Mouse (Mus musculus) liver, adult 2 months (tissue): ENCODE data around the gene Gnl2. TPM values are rescaled to one million over a fixed set of nuclear protein-coding genes. Genes with fewer than 3 reads are reported as not detected.
A peak's percentile ranks its signal among the peaks of the same experiment; 100 is the strongest.

Source experiments
- DNase-seq: peaks from one replicate; pipeline ENCODE4 v3.0.0-alpha.2; 2011; ENCODE audit warnings: low read depth, low spot score; ENCODE audit errors: extremely low read depth
- H3K27ac ChIP-seq: fragments of 200-500 bp; replicated peaks from 2 replicates; pipeline ENCODE4 v1.5.1; 2012; ENCODE audit warnings: low read depth, mild to moderate bottlenecking, control low read depth, inconsistent platforms, low read length; ENCODE audit not compliant: insufficient read depth
- H3K27me3 ChIP-seq: fragments of 200-500 bp; 2 replicates; pipeline ENCODE4 v1.6.1; 2012; ENCODE audit warnings: mild to moderate bottlenecking, moderate library complexity, low read length, inconsistent platforms; ENCODE audit not compliant: control insufficient read depth, insufficient read depth
- H3K36me3 ChIP-seq: fragments of 200-500 bp; 2 replicates; pipeline ENCODE4 v1.6.1; 2012; ENCODE audit warnings: low read length, inconsistent platforms; ENCODE audit not compliant: control insufficient read depth, insufficient read depth
- H3K4me1 ChIP-seq: fragments of 200-500 bp; 2 replicates; pipeline ENCODE4 v1.6.1; 2011; ENCODE audit warnings: low read length; ENCODE audit not compliant: control insufficient read depth, insufficient read depth
- H3K4me3 ChIP-seq: fragments of 200-500 bp; 2 replicates; pipeline ENCODE4 v1.5.1; 2011; ENCODE audit warnings: low read depth, mild to moderate bottlenecking, control low read depth, low read length, moderate library complexity; ENCODE audit not compliant: insufficient read depth
- H3K79me2 ChIP-seq: fragments of 200-500 bp; 2 replicates; pipeline ENCODE4 v1.6.1; 2012; ENCODE audit warnings: inconsistent platforms, mild to moderate bottlenecking, low read length, moderate library complexity; ENCODE audit not compliant: control insufficient read depth, insufficient read depth
- H3K9ac ChIP-seq: fragments of 200-500 bp; 2 replicates; pipeline ENCODE4 v1.6.1; 2012; ENCODE audit warnings: low read depth, mild to moderate bottlenecking, control low read depth, inconsistent platforms, low read length
- CTCF ChIP-seq: fragments of 200-500 bp; IDR thresholded peaks from 2 replicates; pipeline ENCODE4 v1.5.1; 2011; ENCODE audit warnings: low read depth, low read length, control low read depth
- POLR2A ChIP-seq: fragments of 200-500 bp; IDR thresholded peaks from 2 replicates; pipeline ENCODE4 v1.6.1; 2011; ENCODE audit warnings: low read length, control low read depth; ENCODE audit not compliant: insufficient read depth; ENCODE audit errors: extremely low read depth
- WGBS: fragments of 180-500 bp; shearing (Covaris S2); methylation state at CpG from one replicate; pipeline ENCODE4 v1.1.7; 2018; 5-methylcytosine and 5-hydroxymethylcytosine counted together
- polyA plus RNA-seq: library from polyadenylated mRNA; depleted of rRNA; stranded (reverse); fragments of >200 nt; gene quantifications from 2 replicates; pipeline ENCODE4 v1.2.3, GENCODE M21; 2012
- total RNA-seq: library from RNA; depleted of rRNA; stranded (reverse); fragments of >200 nt; gene quantifications from 2 replicates; pipeline ENCODE4 v1.2.3, GENCODE M21; 2014

Gene Gnl2
- total and polyA plus RNA-seq, 2 experiments, result 13.7 to 22.0 TPM

DNA sequence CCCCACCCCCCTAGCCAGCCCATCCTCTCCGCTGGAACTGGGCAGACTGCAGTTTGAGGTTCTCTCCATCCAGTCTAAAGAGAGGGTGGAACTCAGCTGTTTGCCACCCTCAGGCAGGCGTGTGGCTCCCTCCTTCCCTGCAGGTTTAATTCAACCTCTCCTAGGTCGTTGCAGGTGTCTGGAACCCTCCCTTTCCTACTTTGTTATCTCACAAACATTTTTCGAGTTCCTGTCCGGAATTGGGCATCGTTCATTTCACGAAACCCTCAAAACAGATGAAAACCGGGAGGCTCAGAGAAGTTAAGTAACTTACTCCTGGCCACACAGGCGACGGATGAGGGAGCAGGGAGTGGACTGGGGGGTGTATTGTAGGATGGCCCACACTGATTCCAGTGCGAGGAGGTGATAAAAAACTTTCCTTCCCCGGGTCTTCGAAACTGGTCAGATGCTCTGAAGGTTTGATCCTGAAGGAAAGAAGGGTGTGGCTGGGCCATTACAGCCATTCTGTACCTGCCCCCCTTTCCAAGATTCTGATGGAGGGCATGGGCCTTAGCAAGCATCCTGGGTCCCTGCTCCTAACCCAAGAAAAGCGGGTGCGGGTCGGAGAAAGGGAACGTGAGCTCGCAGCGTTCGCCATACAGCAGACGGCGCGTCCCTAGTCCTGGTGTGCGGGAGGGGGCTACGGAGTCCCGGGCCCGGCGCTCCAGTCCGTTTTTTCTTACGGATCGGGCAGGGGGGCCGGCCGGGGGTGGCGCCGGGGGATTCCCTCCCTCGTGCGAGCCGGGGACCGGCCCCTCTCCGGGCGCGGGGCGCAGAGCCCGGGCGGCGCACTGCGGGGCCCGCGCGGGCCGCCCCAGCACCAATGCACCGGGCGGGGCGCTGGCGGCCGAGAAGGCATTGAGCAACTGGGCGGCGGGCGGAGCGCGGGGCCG is 30.4 kb upstream of the Gnl2 start, which contains the start of gene Rspo1:
Gene Rspo1 (plus strand): TSS at position 760 of the 932 bp plus-strand sequence.
- Histone ChIP-seq H3K36me3 (no peaks in the 10 kb centered on the region), H3K27me3 (peaks cover 20% of the 10 kb centered on the region), H3K79me2 (no peaks in the 10 kb centered on the region), H3K4me1 (no peaks in the 10 kb centered on the region), H3K27ac (no peak within 1 kb of the TSS), H3K9ac (no peak within 1 kb of the TSS), H3K4me3 (peak within 1 kb of the TSS; percentile 4; the same call in 1 of the 2 replicates)
- 2% methylated on average over 61 of the region's 62 CpGs for WGBS
- TF ChIP-seq CTCF (no peak), POLR2A (no peak)
- no peak for DNase-seq

GRCm38 (mm10) chr4:124986739-124987710 is 29.4 kb upstream of the Gnl2 start:
- DNase-seq, result no peak
- no peak for TF ChIP-seq CTCF
- no peaks in the 10 kb centered on the region for H3K36me3 ChIP-seq
- no peak overlapping the region for H3K9ac ChIP-seq
- H3K79me2 ChIP-seq, result no peaks in the 10 kb centered on the region
- H3K27me3 ChIP-seq, result peaks cover 20% of the 10 kb centered on the region
- no peak overlapping the region for H3K27ac ChIP-seq
- H3K4me1 ChIP-seq, result no peaks in the 10 kb centered on the region
- H3K4me3 ChIP-seq, result peak overlapping the region; percentile 4; the same call in 1 of the 2 replicates
- 8% methylated on average over 51 of the region's 51 CpGs for WGBS

DNA sequence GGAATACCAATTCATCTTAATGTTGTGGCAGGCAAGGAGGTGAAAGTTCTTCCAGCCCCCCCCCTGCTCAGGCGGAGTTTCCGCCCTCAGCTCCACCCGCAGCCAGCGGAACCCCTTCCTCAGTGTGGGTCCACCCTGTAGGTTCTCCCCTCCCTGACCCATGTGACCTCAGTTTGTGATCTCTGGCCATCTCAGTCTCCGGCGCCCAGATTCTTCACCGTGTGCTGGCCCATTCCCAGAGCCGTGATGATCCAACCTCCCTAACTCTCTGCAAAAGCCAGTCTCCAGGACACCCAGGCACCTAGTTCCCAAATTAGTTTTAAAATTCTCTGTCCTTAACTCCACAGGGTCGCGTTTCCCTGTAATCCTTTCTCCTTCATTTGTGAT is 28.7 kb upstream of the Gnl2 start:
- no peak overlapping the region for H3K9ac ChIP-seq
- TF ChIP-seq CTCF, result no peak
- TF ChIP-seq POLR2A, result no peak
- DNase-seq, result no peak
- H3K79me2 ChIP-seq, result no peaks in the 10 kb centered on the region
- WGBS, result 12% methylated on average over 10 of the region's 10 CpGs
- no peak overlapping the region for H3K4me3 ChIP-seq
- no peaks in the 10 kb centered on the region for H3K4me1 ChIP-seq
- H3K36me3 ChIP-seq, result no peaks in the 10 kb centered on the region
- H3K27ac ChIP-seq, result no peak overlapping the region
- peaks cover 20% of the 10 kb centered on the region for H3K27me3 ChIP-seq

DNA sequence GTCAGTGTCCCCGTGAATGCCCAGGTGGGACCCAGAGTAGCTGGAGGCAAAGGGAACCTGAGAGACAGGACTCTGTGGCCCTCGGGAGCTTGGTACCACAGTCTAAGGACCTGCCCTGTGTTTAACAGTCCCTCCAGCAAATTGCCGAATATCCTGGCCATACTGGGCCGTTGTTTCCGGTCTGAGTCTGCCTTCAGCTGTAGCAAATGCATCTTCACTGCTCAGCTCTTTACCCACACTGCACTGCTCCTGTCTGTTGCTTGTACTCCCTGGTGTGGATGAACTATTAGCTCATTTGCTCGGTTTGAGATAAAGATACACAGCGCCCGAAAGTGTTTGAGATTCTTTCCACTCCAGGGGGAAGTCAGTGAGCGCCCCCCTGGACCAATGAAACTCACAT is 28.0 kb upstream of the Gnl2 start:
- Histone ChIP-seq H3K27ac (no peak overlapping the region), H3K27me3 (peaks cover 20% of the 10 kb centered on the region), H3K79me2 (no peaks in the 10 kb centered on the region), H3K4me3 (no peak overlapping the region), H3K9ac (no peak overlapping the region), H3K4me1 (no peaks in the 10 kb centered on the region), H3K36me3 (no peaks in the 10 kb centered on the region)
- TF ChIP-seq POLR2A (no peak), CTCF (no peak)
- 18% methylated on average over 9 of the region's 9 CpGs for WGBS
- DNase-seq, result no peak

DNA sequence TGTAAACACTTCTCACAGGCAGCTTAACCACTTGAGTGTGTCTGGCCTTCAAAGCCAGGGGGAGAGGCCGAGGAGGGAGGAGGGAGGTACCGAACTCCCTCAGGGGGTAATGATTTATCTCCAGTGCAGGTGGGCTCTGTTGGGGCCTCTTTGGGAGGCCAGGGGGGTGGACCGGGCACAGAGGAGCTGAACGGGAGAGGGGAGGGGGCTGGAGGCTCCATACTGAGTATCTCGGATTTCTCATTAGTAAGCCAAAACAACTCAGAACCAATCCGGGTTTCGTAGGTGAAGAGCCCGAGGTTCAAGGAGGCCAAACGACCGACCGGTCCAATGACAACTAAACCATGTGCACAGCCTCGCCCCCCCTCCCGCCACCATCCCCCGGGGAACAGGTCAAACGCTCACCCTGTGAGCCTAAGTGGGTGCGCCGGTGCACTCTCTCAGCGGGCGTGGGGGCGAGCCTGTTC is 26.6 kb upstream of the Gnl2 start:
- WGBS, result 11% methylated on average over 20 of the region's 20 CpGs
- Histone ChIP-seq H3K9ac (no peak overlapping the region), H3K4me1 (no peaks in the 10 kb centered on the region), H3K27ac (no peak overlapping the region), H3K27me3 (peaks cover 16% of the 10 kb centered on the region), H3K79me2 (no peaks in the 10 kb centered on the region), H3K4me3 (no peak overlapping the region), H3K36me3 (no peaks in the 10 kb centered on the region)
- no peak for TF ChIP-seq POLR2A
- TF ChIP-seq CTCF, result no peak
- DNase-seq, result no peak

- TF ChIP-seq CTCF (no peak), POLR2A (no peak)
Observed at GRCm38 (mm10) chr4:124990325-124990724, 26.1 kb upstream of the Gnl2 start.

More at GRCm38 (mm10) chr4:124990325-124990724, 26.1 kb upstream of the Gnl2 start:
- Histone ChIP-seq H3K4me1 (no peaks in the 10 kb centered on the region), H3K79me2 (no peaks in the 10 kb centered on the region), H3K27ac (no peak overlapping the region), H3K36me3 (no peaks in the 10 kb centered on the region), H3K4me3 (no peak overlapping the region), H3K27me3 (peaks cover 16% of the 10 kb centered on the region), H3K9ac (no peak overlapping the region)
- DNase-seq, result no peak
- 6% methylated on average over 7 of the region's 7 CpGs for WGBS
